Mouse (Mus musculus) gastrocnemius, adult 8-10 months (tissue): ENCODE measurements at regions not wholly inside any gene's neighbourhood (a gene's known extent, or its start where the extent isn't known, plus 50 kb on each side); places are given as distances from the start of the nearest gene placed in this dataset.

Experiments
- DNase-seq, 2 experiments: peaks; one replicate each; pipeline ENCODE4 v3.0.0; 2022; ENCODE audit warnings: low spot score in 2 of 2

DNA sequence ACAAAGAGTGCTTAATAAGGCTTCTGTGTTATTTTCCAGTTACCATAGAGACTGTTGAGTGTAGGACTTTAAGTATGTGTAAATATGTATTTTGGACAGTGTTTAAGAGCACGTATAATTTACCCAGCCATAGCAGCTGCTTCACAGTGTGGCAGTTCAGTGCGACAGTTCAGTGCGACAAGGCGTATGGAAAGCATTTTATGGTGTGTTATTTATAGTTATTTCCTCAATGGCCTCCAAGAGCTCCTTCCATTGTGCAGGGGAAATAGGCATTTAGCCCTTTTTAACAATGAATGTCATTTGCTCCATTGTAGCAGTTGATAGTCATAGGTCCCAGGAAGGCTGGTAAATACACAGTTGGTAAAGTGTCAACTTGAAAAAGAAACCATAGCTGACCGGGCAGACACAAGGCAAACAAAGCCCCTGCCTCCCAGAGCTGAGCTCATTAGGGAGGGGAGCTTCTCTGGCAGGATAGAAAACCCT, 275.1 kb upstream of the Dynlrb2 start:
- DNase-seq: no peak

DNA sequence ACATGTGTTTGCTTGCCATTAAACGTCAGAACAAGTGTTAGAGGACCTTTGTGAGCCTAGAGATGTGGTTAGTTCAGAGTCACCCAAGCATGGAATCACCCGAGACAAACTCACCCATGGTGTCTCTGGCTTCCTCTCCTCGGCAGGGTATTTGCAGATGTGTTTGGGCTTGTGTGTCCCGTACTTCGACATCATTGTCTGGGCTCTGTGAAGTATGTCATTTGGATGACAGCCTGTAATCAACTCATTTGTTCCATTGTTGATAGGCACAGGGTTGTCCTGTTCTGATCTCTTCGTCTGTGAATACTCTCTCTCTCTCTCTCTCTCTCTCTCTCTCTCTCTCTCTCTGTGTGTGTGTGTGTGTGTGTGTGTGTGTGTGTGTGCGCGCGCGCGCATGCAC, 277.8 kb upstream of the Dynlrb2 start:
- no peak for DNase-seq

DNA sequence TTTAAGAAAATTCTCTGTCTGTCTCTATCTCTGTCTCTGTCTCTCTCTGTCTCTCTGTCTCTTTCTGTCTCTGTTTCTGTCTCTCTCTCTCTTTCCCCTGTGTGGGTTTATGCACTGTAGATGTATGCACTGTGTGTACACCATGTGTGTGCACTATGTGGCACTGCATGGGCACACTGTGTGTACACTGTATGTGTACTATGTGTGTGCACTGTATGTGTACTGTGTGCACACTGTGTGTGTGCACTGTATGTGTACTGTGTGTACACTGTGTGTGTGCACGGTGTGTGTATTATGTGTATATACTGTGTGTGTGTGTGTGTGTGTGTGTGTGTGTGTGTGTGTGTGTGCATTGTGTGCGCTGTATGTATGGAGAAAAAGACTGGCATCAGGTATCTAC, 281.5 kb upstream of the Dynlrb2 start:
- DNase-seq: no peak

DNA sequence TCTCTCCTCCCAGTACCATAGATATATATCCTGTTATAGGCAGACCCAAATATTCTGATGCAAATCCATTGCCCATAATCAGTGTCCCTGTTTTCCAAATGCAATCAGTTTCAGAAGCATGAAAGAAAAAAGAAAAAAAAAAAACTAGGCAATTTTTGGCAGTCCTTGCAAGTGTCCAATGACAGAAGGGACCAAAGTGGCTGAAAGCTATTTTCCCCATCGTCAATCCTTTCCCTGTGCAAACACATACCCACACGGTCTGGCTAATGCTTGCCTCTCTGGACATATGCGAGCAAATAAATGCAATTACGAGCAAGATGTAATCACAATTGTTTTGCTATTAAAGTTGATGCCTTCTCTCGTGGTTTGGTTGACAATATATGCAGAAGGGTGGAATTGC, 288.9 kb upstream of the Dynlrb2 start:
- no peak for DNase-seq

DNA sequence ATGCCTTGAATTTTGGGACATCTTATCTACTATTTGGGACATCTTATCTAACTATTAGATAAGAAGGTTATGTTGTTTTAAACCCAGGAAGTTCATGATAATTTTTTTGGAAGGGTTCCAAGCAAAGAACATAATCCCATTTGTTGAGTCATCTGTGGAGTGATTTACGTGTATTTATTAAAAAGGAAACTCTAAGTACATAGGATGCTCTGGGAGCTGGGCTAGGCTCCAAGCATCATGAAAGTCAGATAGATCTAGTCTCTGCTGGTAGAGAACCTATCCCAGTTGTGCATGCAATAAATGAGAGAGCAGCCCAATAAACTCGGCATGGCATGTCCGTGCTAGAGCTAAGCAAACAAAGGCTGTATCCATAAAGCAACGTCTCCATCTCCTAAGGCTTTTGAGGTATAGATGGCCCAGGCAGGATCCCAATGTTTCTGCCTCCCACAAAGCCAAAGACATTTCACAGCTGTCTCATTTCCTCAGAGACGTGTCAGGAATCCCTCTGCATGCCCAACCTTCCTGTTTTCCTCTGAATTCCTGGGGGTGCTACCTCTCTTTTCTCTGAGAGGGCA, 289.4 kb upstream of the Dynlrb2 start:
- no peak for DNase-seq

DNA sequence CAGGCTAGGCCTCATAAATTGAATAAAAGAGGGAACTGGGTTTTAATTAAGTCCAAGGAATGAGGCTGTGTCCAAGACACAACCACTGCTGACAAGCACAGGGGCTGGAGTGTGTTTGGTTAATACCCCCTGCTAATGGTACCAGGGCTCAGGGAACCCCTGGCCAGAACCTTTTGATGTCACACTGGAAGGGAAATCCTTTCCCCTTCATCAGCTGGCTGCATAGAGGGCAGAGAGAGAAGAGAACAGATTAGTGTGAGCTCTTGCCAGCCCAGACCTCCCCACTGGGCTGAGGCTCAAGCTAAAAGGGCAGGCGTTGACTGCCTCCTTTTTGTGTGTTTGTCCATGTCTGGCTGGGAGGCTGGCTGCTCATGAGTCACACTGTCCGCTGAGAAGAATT, 301.1 kb upstream of the Dynlrb2 start:
- DNase-seq: no peak

DNA sequence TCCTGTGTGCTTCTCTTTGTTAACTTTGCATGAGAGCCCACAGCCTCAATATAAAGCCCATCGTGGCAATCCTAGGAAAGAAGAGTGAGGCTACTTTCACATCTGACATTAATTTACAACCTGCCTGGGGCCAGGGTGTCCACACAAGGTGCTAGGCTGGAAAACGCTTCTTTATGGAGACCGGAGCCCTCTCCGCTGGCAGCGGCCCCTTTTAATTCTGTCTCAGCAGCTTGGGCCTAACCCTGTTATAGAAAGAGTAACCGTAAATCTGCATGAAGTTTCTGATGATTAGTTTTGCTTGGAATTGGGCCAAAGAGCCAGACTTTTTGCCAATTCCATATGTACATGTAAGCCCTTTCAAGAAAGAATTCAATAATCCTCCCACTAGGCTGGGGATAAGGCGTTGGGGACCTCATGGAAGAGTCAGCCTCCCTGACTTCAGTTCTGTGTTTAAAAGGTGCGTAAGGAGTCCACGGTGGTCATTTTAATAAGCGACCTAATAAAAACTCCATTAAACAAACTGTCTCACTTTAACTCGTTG, 304.2 kb upstream of the Dynlrb2 start:
- no peak for DNase-seq

DNA sequence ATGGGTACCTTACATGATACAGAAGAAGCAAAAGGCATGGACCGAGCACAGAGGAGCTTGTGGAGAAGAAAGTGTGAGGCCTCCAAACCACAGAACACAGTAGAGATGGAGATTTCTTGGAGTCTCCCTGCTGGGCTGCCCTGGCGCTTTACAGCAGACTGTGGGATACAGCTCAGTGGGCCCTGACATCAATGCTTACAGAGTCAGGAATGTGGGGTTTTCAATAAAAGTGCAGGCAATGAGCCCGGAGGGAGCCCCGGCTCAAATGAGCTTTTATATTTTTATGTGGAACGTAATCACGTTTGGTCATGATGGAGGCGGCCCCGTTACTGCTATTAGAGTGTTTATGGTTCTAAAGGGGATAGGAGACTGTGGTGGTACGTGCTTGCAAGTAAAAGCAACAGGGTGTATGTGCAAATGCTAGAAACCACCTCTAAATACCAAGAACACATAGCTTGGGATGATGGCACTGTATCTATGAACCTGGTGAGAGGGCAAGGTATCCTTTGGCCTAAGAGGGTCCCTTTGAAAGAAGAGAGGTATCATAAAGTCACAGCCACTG, 308.1 kb upstream of the Dynlrb2 start:
- no peak for DNase-seq

DNA sequence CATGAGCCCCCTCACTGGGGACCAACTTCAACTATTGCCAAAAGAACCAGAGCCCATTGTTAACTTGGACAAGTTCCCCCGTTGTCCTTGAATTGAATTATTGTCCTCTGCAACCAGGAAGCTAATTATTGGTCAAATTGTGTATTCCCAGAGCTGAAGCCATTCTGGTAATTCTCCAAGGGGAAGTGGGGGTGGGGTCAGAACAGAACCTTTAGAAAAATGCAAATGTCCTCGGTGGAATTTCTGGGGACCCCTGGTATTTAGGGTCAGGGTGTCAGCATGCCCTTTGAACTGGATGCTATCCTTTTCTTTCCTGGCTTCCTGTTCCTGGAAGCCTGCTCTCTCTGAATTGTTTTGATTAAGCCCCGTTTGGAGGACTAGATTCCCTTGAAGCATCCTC, 312.7 kb upstream of the Dynlrb2 start:
- DNase-seq: no peak

DNA sequence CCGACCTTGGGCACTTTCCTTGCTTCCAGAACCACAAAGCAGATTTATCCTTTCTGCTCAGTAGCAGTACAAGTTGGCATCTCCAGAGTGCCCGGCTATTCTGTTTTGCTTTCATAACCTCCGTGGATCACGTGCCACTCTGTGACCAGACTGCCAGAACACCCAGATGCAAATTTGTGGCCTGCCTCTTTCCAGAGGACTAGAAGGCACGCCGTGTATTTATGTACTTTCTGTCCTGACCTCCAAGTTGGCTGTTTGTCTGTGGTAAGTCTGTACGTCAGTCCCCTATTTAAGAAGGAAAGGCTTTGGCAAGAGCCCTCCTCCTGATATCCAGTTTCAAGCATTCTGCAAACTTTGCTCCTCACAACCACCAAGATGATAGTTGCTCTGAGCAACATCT, 319.6 kb upstream of the Dynlrb2 start:
- peak; percentile 17 to 25 for DNase-seq

DNA sequence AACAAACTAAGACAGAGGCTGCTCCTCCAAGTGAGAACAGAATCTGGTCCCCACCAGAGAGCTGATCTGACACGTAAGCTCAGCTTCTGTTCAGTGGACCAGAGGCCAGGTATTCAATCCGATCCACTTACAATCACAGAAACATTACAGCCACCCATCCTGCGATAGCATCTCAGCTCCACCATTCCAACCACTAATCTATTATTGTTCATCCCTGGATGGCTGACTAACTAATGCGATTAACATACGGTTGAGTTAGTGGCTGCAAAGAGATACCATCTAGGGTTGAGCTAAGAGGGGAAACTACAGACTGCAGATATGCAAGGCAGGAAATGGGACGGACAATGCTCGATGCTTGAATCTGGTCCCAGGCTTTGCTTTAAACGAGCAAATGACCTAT, 320.5 kb upstream of the Dynlrb2 start:
- DNase-seq: no peak

DNA sequence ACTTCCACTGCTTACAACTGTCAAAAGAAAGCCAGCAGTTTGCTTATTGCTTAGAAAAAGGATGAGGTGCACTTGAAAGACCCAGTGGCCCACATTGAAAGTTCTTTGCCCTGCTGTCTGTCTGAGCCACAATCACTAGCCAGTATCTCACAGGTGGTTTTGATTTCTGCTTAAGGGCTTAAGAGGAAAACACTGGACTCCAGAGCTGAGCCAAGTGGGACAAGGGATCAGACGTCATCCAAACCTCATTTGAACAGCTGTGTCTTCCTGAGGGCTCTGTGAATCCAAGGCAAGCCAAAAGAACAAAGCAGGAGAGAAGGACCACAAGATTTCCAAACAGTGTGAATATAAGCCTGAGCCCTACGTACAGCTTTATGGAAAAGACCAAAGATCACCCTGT, 326.8 kb upstream of the Dynlrb2 start:
- DNase-seq: no peak

DNA sequence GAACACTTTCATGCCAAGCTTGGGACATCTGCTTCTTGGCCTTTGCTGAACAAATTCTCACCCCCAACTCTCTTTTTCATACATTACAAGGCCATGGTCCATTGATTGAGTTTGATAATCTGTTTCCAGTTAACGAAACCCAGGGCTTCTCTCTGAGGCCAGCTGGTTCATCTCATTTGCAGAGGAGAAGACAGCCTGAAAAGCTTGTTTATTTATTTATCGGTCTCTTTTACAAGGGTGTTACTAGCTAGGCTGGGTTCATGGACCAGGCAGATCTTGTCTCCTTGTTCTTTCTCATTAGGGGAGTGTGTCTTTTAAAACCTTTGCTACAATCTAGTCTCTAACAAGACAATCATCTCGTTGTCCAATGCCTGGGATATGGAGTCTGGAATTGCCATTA, 329.9 kb upstream of the Dynlrb2 start:
- no peak for DNase-seq

DNA sequence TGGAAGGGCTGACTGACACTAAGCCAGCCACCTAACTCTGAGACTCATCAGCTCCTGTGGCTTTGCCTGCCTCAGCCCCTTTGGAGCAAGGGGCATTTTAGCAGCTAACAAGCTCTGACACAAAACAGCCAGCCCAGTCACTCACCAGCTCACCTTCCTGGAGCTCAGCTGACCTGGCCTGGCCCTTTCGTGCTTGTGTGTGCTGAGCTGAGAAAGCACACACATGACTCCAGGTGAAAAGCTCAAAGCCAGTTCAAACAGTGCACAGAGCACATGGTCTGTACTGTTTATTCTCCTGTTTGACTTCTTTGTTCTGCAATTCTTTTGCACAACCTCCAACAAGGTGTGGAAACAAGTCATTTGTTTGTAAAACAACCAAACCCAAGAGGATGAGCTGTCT, 330.8 kb upstream of the Dynlrb2 start:
- no peak for DNase-seq

DNA sequence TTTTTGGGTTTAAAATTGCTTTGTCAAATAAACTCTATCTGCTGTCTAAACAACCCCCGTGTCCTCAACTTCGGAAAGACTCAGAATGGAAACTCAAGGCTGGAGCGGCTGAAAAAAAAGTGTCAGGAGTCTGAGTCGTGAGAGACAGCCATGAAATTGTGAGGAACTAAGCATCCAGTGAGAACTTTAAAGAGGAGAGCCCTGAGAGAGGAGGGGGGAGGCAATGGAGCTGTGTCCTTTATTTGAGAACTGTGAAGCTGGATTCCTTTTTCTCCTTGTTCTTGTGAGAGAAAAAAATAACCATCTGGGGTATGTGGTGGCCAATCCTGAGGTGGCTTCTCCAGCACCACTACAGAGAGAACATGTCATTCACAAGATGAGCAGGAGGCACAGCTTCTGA, 336.9 kb upstream of the Dynlrb2 start:
- DNase-seq: no peak

DNA sequence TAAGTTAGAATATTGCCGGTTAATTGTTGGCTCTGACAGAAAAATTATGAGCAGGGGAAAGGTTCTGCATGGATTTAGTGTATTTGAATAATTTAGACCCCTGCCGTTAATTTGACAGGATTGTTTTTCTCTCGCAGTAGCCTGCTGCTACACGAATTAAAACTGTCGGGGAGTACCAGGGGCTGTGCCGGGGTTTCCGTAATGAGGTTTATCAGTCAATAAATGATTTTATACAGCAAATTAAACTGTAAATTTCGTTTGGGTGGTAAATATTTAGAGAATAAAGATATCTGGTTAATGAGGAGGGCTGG, 339.8 kb upstream of the Dynlrb2 start:
- DNase-seq: no peak

DNA sequence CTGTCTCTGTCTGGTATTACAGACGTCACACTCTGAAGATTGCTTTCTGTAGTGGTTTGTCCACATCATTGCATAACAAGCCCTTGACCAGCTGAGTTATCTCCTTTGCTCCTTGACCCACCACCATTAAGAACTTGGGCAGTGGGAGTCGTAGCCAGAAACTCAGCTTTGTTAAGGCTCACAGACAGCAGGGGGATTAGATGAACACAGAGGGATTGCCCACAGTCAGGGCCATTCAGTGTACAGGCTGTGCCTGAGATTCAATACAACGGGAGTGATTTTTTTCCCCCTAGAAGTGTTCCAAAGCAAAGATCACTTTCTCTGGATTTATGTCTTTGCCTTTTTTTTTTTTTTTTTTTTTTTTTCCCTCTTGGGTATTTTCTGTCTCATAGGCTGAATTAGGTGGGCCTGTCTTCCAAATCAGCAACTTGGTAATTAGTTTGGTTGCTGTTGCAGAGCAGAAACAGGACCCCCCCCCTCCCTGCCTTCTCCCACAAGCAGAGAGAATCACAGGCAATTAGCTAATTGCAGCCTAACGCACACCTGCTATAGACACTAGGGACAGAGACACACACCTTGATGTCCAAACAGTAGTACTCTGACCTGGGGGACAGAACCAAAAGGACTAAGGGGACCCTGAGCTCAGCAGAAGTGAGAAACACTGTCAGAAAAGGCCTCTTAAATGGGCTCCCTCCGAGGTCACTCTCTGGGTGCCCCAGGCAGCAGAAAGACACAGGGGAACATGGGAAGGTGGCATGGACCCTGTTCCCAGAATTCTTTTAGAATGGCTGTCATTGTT, 340.4 kb upstream of the Dynlrb2 start:
- DNase-seq: no peak

DNA sequence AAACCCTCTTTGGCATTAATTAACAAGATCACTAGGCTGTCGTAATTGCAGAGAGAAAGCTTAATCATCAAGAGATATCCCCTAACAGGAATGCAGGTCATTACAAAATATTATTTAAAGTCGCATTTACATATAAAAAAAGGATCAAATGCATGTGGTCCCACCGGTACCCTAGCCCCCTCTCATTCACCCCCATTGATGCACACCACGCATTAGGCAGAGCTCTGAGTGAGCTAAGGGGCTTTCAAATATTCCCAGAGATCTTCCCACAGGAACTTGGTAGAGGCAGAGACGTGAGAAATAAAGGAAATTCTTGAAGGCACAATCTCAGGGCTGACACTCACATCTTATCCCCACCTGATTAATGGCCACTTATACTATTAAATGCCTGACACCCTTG, 343.8 kb upstream of the Dynlrb2 start:
- no peak for DNase-seq

DNA sequence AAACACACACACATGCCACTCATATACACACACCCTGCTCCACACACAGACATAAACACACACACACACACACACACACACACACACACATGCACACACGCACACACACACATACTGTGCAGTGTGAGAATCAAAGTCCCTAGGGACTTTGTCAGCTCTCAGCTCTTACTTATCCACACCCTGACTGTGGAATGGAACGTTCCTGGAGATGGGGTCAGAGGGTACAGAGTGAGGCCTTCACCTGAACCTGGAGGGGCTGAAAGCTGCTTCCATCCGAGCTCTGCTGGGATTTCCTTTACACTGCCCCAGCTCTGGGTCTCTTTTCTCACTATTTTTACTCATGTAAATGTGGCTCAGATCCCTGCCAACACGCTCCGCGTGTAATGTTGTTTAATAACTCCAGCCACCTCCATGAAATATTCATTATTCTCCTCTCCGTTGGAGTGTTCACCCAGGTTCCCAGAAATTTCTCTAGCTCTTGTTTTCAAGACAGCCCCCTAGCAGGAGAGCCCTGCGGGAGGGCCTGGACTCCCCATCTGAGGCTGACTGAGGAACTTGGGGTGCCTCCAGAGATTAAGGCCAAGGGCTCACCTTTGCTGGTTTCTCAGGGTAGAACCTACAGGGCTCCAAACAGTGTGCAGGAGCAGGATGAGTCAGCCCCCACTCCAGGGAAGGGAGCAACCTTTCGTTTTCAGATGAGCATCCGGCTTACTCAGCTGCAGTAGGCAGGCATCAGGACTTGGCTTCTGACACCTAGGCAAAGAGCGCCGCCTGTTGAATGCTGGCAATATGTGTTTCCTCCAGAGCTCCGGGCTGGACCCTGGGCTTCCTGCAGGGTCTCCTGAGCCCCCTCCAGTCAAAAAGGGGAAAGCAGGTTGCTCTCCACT, 360.8 kb upstream of the Dynlrb2 start:
- DNase-seq: peak; percentile 10 to 11

DNA sequence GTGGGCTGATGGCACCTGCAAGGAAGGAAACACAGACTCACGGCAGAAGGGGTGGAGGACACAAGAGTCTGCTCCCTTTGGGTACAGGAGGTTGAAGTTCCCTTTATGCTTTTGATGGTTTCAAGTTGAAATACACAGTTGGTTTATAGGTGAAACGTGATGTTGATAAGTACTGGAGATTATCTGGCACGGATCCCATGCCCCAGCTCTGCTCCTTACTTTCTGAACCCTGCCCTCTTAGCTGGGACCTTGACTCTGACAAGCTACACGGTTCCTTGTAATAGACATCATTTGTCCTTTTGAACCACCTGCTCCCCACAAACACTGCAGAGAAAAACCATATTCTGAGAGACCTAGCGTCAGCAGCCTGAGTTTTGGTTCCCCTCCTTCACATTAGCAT, 363.4 kb upstream of the Dynlrb2 start:
- DNase-seq: no peak

DNA sequence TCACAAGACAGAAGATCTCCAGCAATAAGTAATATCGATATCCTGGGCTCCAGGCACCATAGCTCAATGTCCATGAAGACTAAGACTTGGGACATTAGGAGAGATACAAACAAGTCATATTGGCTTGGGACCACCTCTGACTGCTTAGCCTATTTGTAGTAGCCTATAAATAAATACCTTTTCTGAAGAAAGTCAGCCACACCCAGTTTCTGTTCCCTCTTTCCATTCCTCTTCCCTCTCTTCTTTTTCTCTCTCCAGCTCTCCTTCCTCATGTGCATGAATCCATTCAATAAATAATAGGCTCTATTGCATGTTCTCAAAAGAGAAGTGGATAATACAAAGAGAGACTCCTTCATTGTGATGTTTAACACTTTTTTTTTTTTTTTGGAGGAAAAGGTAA, 364.8 kb upstream of the Dynlrb2 start:
- DNase-seq: no peak

DNA sequence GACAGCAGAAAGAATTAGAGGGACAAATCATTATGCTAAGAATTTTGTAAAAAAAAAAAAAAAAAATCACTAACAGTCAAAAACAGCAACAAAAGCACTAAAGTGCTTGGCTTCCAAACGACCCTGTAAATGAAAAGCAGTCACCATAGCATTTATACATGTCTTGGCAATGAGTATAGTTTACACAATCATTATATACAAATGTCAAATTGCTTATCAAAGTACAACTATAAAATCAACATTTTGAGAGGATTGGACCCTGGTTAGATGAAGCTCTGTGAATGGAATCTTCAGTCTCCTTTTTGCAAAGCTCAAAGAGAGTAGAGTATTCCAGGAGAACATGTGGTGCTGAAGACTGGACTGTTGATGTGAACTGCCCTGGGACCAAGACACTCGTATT, 367.0 kb upstream of the Dynlrb2 start:
- DNase-seq: no peak
